Mouse (Mus musculus) embryo, embryonic 10 days (tissue): ENCODE results near the gene Rrp8.
A peak's percentile ranks its signal among the peaks of the same experiment; 100 is the strongest.

ENCODE experiments used
- DNase-seq: peaks from one replicate; pipeline ENCODE4 v3.0.0-alpha.2; 2015; ENCODE audit warnings: low spot score

Gene Rrp8

DNA sequence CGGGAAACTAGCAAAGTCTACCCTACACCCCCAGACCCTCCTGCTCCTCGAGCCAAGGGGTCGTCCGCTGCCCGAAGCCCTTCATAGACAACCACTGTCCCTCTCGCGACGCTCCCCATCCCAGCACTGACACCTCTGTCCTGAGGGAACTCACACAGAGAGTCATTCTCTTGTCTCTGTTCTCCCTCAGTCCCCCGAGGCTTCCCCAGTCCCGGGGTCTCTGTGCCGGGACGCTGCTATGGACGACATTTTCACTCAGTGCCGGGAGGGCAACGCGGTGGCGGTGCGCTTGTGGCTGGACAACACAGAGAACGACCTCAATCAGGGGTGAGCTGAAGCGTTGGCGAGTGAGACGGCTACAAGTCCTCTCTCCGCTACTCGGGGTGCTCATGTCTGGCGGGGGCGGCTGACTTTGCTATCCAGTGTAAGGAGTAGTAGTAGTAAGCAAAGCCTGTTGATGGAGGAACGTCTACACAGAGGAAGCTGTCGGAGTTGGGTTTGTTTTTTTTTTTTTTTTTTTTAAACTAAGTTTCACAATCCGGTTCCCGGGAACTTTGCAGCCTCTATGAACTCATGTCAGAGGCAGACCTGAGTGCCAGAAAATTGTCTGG lies at the start of gene Rrp8:
TSS of gene Rrp8 (minus strand) at position 475 of the 611 bp plus-strand sequence.
- DNase-seq, result peak; percentile 36

- peak; percentile 41 for DNase-seq
Observed at GRCm38 (mm10) chr7:105786506-105787284, 49.5 kb upstream of the Rrp8 start.

DNA sequence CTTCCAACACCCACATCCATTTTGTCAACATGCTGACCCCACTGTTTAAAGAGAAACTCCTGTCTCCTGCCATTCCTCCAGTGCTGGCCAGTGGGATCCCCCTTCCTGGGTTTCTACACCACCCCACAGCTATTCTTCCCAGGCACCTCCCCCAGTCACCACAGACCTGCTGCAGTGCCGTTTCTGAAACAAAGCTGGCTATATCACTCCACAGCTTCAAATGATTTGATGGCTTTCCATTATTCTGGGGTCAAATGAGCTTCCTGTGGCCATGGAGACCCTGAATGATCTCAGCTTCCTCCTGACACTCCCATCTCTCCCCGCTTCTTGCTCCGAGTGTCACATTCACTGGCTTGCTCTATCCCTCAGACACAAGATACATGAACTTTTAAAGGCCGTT lies 47.4 kb upstream of the Rrp8 start:
- peak; percentile 34 for DNase-seq

- DNase-seq, result no peak
Observed at GRCm38 (mm10) chr7:105783861-105784260, 46.7 kb upstream of the Rrp8 start.

- DNase-seq, result peak; percentile 67
Observed at GRCm38 (mm10) chr7:105778553-105779265, 41.5 kb upstream of the Rrp8 start.

GRCm38 (mm10) chr7:105777797-105778552 lies 40.8 kb upstream of the Rrp8 start:
- DNase-seq, result peak; percentile 78

DNA sequence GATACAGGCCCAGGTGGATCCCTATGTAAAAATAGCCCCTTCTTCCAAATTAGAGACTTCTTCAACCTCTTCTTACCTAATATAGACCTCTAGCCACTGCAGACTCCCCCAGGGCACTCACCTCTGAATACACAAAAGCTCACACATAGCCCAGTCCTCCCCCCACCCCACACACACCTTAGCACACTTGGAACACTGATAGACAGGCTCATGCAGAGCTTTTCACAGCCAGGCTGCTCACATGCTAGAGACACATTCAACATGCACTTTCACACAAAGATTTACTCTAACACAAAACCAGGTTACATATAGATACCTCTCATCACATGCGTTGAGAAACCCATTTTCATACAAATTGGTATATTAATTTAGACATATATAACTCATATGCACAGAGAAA lies 40.1 kb upstream of the Rrp8 start:
- no peak for DNase-seq

DNA sequence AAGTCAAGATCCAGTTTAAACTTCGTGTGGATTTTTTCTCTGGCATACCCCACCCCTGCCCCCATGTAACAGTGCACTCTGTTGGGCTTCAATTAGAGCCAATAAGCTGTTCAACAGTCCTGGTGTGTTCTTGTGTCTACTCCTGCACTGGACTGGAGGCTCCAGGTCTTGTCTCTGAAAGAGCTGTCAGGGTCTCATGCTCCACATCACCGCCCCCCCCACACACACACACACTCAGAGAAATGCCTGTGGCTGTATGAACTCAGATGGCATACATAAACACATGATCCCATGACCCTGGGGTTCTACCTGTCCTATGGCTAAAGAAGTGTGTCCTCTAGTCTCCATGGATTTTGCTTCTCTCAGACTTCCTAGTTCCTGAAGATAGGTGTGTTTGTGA lies 38.8 kb upstream of the Rrp8 start:
- DNase-seq, result no peak

- no peak for DNase-seq
Observed at GRCm38 (mm10) chr7:105774661-105775060, 37.5 kb upstream of the Rrp8 start.

GRCm38 (mm10) chr7:105773041-105773440 lies 35.9 kb upstream of the Rrp8 start:
- DNase-seq, result no peak

- no peak for DNase-seq
Observed at GRCm38 (mm10) chr7:105772331-105772730, 35.1 kb upstream of the Rrp8 start.

DNA sequence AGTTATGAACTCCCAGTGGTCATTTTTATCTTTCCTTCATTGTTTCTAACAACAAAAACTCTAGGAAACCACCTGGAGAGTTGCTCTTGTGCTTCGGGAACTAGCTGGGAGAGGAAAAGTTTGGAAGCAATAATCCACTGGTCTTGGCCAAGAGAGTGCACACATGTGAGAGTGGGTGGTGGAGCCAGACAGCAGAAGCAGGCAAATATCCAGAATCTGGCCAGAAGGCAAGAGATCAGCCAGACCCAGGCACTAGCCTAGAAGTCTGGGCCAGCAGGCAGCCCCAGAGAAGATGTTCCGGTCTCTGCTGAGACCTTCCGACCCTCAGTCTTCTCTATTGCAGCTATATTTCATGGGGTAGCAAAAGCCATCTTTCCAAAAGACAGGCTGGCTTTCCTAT lies 32.8 kb upstream of the Rrp8 start:
- no peak for DNase-seq

- peak; percentile 76 for DNase-seq
Observed at GRCm38 (mm10) chr7:105767729-105768165, 30.6 kb upstream of the Rrp8 start.

GRCm38 (mm10) chr7:105764331-105764730 lies 27.1 kb upstream of the Rrp8 start:
- DNase-seq, result no peak

DNA sequence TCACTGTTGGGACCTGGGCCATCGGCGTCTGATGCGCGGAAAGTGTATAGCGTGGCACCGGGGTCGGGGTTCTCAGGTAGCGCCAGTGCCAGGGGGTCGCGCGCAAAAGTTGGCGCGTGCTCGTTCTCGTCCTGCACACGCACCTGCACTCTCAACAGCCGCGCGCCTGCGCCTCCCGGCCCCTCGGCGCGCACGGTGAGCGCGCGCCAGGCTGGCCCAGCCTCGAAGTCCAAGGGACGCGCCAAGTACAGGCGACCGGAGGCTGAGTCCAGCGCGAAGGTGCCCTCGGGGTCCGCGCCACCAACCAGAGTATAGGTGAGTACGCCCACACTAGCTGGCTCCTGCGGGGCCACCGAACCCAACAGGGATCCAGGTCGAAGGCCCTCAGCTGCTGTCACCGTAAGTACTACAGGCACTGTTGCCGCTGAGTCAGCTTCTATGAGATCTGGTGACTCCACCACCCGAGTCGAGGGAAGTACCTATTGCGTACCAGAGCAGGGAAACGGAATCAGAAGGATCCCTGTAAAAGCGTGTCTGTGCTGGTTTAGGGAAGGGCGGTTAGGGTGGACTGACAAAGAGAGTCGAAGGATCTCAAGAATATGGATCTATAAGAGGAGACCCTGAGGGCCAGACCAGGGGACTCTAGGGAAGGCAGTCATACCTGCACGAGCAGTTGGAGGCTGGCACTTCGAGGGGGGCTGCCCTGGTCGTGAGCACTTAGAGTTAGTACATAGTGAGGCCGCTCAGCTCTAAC lies 25.5 kb upstream of the Rrp8 start:
- DNase-seq, result no peak

GRCm38 (mm10) chr7:105761813-105762484 lies 24.8 kb upstream of the Rrp8 start:
- DNase-seq, result peak; percentile 25

DNA sequence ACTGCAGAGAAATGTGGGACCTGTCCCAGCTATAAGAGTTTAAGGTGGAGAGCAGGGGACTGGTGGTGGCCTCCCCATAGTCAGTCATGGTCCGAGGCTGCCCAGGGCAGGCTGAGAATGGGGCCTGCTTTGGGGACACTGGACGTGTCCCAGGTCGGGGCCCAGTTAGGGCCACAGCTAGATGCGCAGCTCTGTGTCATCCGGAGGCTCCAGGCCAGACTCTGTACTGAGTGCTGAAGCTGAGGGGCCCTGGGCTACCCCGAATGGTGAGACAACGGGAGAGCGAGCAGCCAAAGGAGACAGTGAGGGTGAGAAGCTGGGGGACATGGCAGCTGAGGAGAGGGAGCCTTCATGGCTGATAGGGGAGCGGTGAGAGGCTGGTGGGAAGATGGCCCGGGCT lies 16.1 kb upstream of the Rrp8 start:
- DNase-seq, result no peak

- DNase-seq, result no peak
Observed at GRCm38 (mm10) chr7:105752716-105753115, 15.5 kb upstream of the Rrp8 start.

DNA sequence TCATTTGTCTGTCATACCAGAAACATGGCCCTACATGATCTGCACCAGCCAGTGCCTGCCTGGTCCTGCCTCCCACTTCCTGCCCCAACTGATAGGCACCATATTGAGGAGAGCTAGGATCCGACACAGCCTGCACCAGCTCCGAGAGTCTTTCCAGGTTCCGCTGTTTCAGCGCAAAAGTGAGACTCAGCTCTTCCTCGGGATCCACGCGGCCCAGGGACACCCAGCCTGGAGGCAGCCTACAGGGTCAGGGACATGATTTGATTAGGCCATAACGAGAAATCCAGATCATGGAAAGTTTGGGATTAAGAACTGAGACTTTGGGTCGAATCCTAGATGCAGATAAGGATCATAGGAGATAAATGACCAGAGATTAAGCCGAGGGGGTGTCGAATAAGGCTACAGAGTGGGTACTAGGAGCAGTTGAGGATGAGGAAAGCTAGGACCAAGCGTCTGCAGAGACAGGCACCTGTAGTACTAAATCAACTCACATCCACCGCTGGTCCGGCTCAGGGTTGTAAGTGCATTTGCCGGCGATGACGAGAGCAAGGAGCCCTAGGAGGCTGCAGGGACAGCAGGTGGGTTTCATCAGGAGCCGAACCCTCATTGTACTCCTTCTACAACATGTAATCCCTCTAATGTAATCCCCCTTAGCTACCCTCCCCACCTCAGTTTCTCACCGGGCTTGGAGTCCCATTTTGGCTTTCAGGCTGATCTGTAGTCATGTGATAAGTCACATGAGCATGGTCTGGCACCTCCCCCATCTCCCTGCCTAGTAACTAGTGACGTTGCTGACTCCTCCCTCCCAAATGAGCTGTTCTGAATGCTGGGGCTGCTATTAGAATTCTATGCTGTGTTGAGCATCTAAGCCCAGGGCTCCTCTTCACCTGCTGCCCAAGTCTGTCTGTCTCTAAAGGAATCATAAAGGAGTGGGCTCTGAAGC lies 14.6 kb upstream of the Rrp8 start, which contains the start of gene Tpp1:
TSS of gene Tpp1 (minus strand) at position 745 of the 943 bp plus-strand sequence.
- DNase-seq, result peak; percentile 97

DNA sequence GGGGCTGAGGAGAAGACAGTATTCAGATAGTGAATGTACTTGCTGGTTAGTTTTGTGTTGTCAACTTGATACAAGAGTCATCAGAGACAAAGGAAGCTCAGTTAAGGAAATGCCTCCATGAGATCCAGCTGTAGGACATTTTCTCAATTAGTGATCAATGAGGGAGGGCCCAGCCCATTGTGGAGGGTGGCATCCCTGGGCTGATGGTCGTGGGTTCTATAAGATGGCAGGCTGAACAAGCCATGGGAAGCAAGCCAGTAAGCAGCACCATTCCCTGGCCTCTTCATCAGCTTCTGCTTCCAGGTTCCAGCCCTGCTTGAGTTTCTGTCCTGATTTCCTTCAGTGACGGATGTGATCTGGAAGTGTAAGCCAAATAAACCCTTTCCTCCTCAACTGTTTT lies 10.6 kb upstream of the Rrp8 start:
- no peak for DNase-seq
